Mouse (Mus musculus) heart, postnatal 0 days (tissue): Measurements from ENCODE around the gene B3glct. TPM values are rescaled to one million over a fixed set of nuclear protein-coding genes. Genes with fewer than 3 reads are reported as not detected.

Source experiments
- ATAC-seq: fragments of 200-750 bp; cut with Nextera tagmentation; 2 replicates; pipeline ENCODE4 v1.8.0; 2017; ENCODE audit warnings: low read depth, moderate number of reproducible peaks, moderate library complexity; ENCODE audit not compliant: insufficient read depth
- DNase-seq: peaks from one replicate; pipeline ENCODE4 v3.0.0-alpha.2; 2016; ENCODE audit warnings: low spot score
- H3K27ac ChIP-seq: fragments of 300-500 bp; sonication (generic); 2 replicates; pipeline ENCODE4 v1.5.1; 2014; ENCODE audit warnings: low read depth, mild to moderate bottlenecking
- H3K27me3 ChIP-seq: fragments of 300-500 bp; sonication (generic); 2 replicates; pipeline ENCODE4 v1.6.1; 2014; ENCODE audit warnings: low read length, mixed read lengths; ENCODE audit not compliant: control insufficient read depth, insufficient read depth
- H3K36me3 ChIP-seq: fragments of 300-500 bp; sonication (generic); replicated peaks from 2 replicates; pipeline ENCODE4 v1.6.1; 2014; ENCODE audit warnings: low read length, mixed read lengths; ENCODE audit not compliant: control insufficient read depth, insufficient read depth
- H3K4me1 ChIP-seq: fragments of 300-500 bp; sonication (generic); 2 replicates; pipeline ENCODE4 v1.6.1; 2014; ENCODE audit warnings: antibody characterized with exemption; ENCODE audit not compliant: control insufficient read depth, insufficient read depth
- H3K4me2 ChIP-seq: fragments of 300-500 bp; sonication (generic); 2 replicates; pipeline ENCODE4 v1.6.1; 2014; ENCODE audit warnings: low read depth, mild to moderate bottlenecking, low read length, moderate library complexity
- H3K4me3 ChIP-seq: fragments of 300-500 bp; sonication (generic); 2 replicates; pipeline ENCODE4 v1.5.1; 2014; ENCODE audit warnings: low read depth, low read length
- H3K9ac ChIP-seq: fragments of 300-500 bp; sonication (generic); replicated peaks from 2 replicates; pipeline ENCODE4 v1.6.1; 2014; ENCODE audit warnings: low read depth, low read length, mixed read lengths
- H3K9me3 ChIP-seq: fragments of 300-500 bp; sonication (generic); replicated peaks from 2 replicates; pipeline ENCODE4 v1.6.1; 2016; ENCODE audit warnings: low read length; ENCODE audit not compliant: control insufficient read depth
- CTCF ChIP-seq: IDR thresholded peaks from 2 replicates; pipeline ENCODE4 v1.5.1; 2016; ENCODE audit warnings: antibody characterized with exemption, control low read depth, low read depth
- EP300 ChIP-seq: IDR thresholded peaks from 2 replicates; pipeline ENCODE4 v1.6.1; 2016; ENCODE audit warnings: antibody characterized with exemption, low read depth
- WGBS: fragments of 180-500 bp; shearing (Covaris S2); extraction: QIAGEN DNeasy Blood & Tissue Kit; methylation state at CpG from one replicate; pipeline ENCODE4 v1.1.7; 2014; 5-methylcytosine and 5-hydroxymethylcytosine counted together
- polyA plus RNA-seq: library from polyadenylated mRNA; unstranded; fragments of >200 nt; fragmentation: Nextera tagmentation; extraction: Ambion mirVana; gene quantifications from 2 replicates; pipeline ENCODE4 v1.2.1, GENCODE M21; 2015
- total RNA-seq: library from RNA; depleted of rRNA; stranded (reverse); fragments of >200 nt; gene quantifications from 2 replicates; pipeline ENCODE4 v1.2.3, GENCODE M21; 2014; ENCODE audit warnings: low replicate concordance

Gene B3glct
- total and polyA plus RNA-seq, 2 experiments from 2014 or later: 5.7 to 12.2 TPM

DNA sequence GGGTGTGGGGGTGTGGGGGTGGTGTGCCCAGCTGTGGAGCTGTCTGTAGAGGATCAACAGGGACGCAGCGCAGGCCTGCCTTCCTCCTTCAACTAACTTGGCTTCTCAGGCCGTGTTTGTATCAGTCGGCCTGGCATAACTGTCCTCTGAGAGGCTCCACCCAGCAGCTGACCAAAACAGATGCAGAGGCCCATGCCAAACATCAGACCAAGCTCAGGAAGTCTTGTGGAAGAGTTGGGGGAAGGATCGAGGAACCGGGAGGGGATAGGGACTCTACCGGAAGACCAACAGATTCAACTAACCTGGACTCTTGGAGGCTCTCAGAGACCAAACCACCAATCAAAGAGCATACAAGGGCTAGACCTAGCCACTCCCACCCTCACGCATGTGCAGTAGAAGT, 91.6 kb downstream of the B3glct start:
- H3K27me3 ChIP-seq: no peaks in the 10 kb centered on the region
- no peak overlapping the region for H3K9ac ChIP-seq
- TF ChIP-seq EP300 (no peak), CTCF (no peak)
- no peaks in the 10 kb centered on the region for H3K4me1 ChIP-seq
- WGBS: 87% methylated on average over 8 of the region's 8 CpGs
- H3K27ac ChIP-seq: no peak overlapping the region
- no peak overlapping the region for H3K4me3 ChIP-seq
- DNase-seq: no peak
- ATAC-seq: no peak
- H3K4me2 ChIP-seq: no peak overlapping the region
- H3K9me3 ChIP-seq: no peaks in the 10 kb centered on the region
- no peaks in the 10 kb centered on the region for H3K36me3 ChIP-seq

DNA sequence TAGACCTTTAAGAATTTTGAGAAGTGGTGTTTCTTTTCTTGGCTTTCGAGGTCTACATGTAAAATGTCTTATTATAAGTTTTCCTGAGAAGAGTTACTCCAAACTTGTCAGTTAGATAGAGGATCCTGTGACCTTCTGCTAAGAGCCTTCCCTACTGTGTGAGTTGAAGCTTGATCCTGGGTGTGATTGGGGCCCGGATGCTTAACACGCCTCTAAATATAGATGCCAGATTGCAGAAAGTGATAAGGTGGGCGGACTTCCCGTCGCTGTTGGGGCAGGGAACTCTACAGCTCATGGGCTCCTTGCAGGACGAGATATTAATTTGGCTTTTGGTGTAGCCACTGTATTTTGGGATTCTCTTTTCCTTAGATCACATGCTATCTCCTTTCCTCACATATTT, 98.0 kb downstream of the B3glct start:
- peaks cover 4% of the 10 kb centered on the region for H3K9me3 ChIP-seq
- no peaks in the 10 kb centered on the region for H3K36me3 ChIP-seq
- no peak overlapping the region for H3K27ac ChIP-seq
- ATAC-seq (no peak), DNase-seq (no peak)
- H3K4me2 ChIP-seq: no peak overlapping the region
- no peaks in the 10 kb centered on the region for H3K4me1 ChIP-seq
- no peak overlapping the region for H3K9ac ChIP-seq
- 53% methylated on average over 7 of the region's 7 CpGs for WGBS
- H3K27me3 ChIP-seq: no peaks in the 10 kb centered on the region
- TF ChIP-seq CTCF (no peak), EP300 (no peak)
- H3K4me3 ChIP-seq: no peak overlapping the region

DNA sequence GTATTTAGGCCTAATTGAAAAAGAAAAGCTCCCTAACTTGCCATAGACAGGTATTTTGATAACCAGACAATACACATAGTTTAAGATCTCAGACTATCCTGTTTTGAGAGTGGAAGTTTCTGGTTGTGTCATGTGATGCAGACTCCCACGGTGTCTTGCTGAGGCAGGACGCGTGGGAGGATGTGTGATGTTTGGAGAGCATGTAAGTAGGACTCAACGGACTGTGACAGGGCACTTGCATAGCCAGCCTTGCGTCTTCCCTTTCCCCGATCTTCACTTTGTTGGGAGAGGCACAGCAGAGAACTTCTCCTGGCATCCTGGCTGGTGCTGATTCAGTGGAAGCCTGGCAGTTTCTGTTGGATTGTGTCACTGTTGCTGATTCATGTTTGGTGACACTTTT, 101.7 kb downstream of the B3glct start:
- no peak overlapping the region for H3K4me2 ChIP-seq
- H3K9me3 ChIP-seq: peaks cover 13% of the 10 kb centered on the region
- no peaks in the 10 kb centered on the region for H3K27me3 ChIP-seq
- no peaks in the 10 kb centered on the region for H3K36me3 ChIP-seq
- DNase-seq (no peak), ATAC-seq (no peak)
- no peak overlapping the region for H3K9ac ChIP-seq
- 80% methylated on average over 6 of the region's 6 CpGs for WGBS
- H3K4me3 ChIP-seq: no peak overlapping the region
- H3K27ac ChIP-seq: no peak overlapping the region
- H3K4me1 ChIP-seq: no peaks in the 10 kb centered on the region
- no peak for TF ChIP-seq EP300
- TF ChIP-seq CTCF: no peak

DNA sequence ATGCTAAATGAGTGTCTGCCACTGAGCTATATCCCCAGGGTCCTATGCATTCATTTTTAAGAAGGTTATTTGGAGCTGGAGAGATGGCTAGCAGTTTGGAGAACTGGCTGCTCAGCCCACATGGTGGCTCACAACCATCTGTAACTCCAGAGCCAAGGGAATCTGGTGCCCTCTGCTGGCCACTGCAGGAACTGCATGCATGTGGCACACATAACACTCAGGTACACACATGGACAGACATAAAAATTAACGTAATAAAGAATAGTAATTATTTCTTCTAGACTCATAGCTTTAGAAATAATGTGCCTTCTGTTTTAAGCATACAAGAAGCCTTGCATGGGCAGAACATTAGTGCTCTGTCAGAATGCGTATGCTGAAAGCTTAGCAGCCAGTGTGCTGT, 102.4 kb downstream of the B3glct start:
- H3K4me1 ChIP-seq: no peaks in the 10 kb centered on the region
- DNase-seq: no peak
- WGBS: 92% methylated on average over 2 of the region's 2 CpGs
- no peak for TF ChIP-seq EP300
- TF ChIP-seq CTCF: no peak
- no peak for ATAC-seq
- H3K9me3 ChIP-seq: peaks cover 19% of the 10 kb centered on the region
- H3K27ac ChIP-seq: no peak overlapping the region
- no peaks in the 10 kb centered on the region for H3K27me3 ChIP-seq
- no peak overlapping the region for H3K4me3 ChIP-seq
- H3K9ac ChIP-seq: no peak overlapping the region
- H3K36me3 ChIP-seq: no peaks in the 10 kb centered on the region
- H3K4me2 ChIP-seq: no peak overlapping the region

DNA sequence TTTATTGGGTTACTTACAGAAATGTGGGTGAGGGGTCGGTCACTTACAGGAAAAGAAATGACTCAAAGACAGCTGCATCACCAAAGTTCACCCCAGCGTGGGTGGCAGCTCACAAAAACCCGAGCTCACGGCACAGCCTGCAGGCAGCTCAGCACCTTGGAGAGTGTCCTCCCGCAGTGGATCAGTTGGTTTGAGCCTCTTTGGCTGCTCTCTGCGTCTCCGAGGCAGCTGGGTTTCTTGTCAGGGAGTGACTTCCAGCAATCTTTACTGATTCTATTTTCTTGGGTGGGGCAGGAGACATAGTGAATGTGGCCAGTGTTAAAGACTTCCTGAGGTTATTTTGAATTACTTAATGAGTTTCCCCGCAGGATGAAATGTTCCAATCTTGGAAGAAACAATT, 112.1 kb downstream of the B3glct start:
- Histone ChIP-seq H3K4me3 (no peak overlapping the region), H3K9ac (no peak overlapping the region), H3K9me3 (peaks cover 21% of the 10 kb centered on the region; the same call in 1 of the 2 replicates), H3K36me3 (no peaks in the 10 kb centered on the region), H3K27me3 (no peaks in the 10 kb centered on the region), H3K4me1 (no peaks in the 10 kb centered on the region), H3K4me2 (no peak overlapping the region), H3K27ac (no peak overlapping the region)
- no peak for DNase-seq
- WGBS: 22% methylated on average over 8 of the region's 8 CpGs
- TF ChIP-seq CTCF (no peak), EP300 (no peak)
- ATAC-seq: no peak

DNA sequence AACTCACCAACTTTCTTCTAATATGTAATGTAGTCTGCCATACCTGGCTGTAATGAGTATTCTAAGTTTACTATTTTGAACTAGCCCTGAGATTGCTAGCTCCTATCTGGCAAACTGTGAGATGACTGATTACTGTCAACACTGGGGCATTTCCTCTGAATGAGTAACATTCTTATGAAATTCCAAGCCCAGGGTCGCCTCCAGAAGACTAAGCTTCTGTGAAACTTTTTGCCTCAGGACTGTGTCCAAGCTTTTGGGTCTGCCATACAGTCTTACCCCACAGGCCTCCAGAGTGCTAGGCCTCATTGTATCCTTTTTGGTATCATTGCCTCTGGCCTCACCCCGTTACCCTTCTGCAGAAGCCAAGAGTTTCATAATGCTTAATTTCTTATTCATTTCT, 132.0 kb downstream of the B3glct start:
- TF ChIP-seq CTCF (no peak), EP300 (no peak)
- Histone ChIP-seq H3K36me3 (no peaks in the 10 kb centered on the region), H3K9ac (no peak overlapping the region), H3K9me3 (no peaks in the 10 kb centered on the region), H3K4me3 (no peak overlapping the region), H3K4me2 (no peak overlapping the region), H3K4me1 (no peaks in the 10 kb centered on the region), H3K27ac (no peak overlapping the region), H3K27me3 (no peaks in the 10 kb centered on the region)
- 50% methylated on average over 2 of the region's 2 CpGs for WGBS
- no peak for DNase-seq
- no peak for ATAC-seq
